Mouse (Mus musculus) limb, embryonic 15.5 days (tissue): Measurements from ENCODE around the gene Ncoa1. TPM values are rescaled to one million over a fixed set of nuclear protein-coding genes. Genes with fewer than 3 reads are reported as not detected.

ENCODE experiments used
- ATAC-seq: fragments of 200-750 bp; cut with Nextera tagmentation; 2 replicates; pipeline ENCODE4 v1.8.0; 2017; ENCODE audit warnings: low read depth, moderate TSS enrichment; ENCODE audit not compliant: insufficient number of reproducible peaks, low FRiP score, low TSS enrichment
- H3K27ac ChIP-seq: fragments of 300-500 bp; sonication (generic); 2 replicates; pipeline ENCODE4 v1.5.1; 2015; ENCODE audit warnings: moderate library complexity, mild to moderate bottlenecking, inconsistent platforms
- H3K27me3 ChIP-seq: fragments of 300-500 bp; sonication (generic); 2 replicates; pipeline ENCODE4 v1.6.1; 2015; ENCODE audit warnings: inconsistent platforms
- H3K36me3 ChIP-seq: fragments of 300-500 bp; sonication (generic); 2 replicates; pipeline ENCODE4 v1.6.1; 2015; ENCODE audit warnings: inconsistent platforms
- H3K4me1 ChIP-seq: fragments of 300-500 bp; sonication (generic); 2 replicates; pipeline ENCODE4 v1.6.1; 2015; ENCODE audit warnings: inconsistent platforms
- H3K4me2 ChIP-seq: fragments of 300-500 bp; sonication (generic); 2 replicates; pipeline ENCODE4 v1.6.1; 2015; ENCODE audit warnings: mild to moderate bottlenecking, inconsistent platforms
- H3K4me3 ChIP-seq: fragments of 300-500 bp; sonication (generic); 2 replicates; pipeline ENCODE4 v1.5.1; 2015; ENCODE audit warnings: mild to moderate bottlenecking, inconsistent platforms
- H3K9ac ChIP-seq: fragments of 300-500 bp; sonication (generic); 2 replicates; pipeline ENCODE4 v1.6.1; 2015; ENCODE audit warnings: inconsistent platforms
- H3K9me3 ChIP-seq: fragments of 300-500 bp; sonication (generic); 2 replicates; pipeline ENCODE4 v1.6.1; 2016; ENCODE audit warnings: inconsistent platforms
- WGBS: fragments of 180-500 bp; shearing (Covaris S2); methylation state at CpG from one replicate; pipeline ENCODE4 v1.1.7; 2015; 5-methylcytosine and 5-hydroxymethylcytosine counted together
- polyA plus RNA-seq: library from polyadenylated mRNA; unstranded; fragments of >200 nt; fragmentation: Nextera tagmentation; extraction: Ambion mirVana; gene quantifications from 2 replicates; pipeline ENCODE4 v1.2.1, GENCODE M21; 2015

The Ncoa1 gene
- polyA plus RNA-seq, 1 experiment from 2014 or later = 10.6 TPM

DNA sequence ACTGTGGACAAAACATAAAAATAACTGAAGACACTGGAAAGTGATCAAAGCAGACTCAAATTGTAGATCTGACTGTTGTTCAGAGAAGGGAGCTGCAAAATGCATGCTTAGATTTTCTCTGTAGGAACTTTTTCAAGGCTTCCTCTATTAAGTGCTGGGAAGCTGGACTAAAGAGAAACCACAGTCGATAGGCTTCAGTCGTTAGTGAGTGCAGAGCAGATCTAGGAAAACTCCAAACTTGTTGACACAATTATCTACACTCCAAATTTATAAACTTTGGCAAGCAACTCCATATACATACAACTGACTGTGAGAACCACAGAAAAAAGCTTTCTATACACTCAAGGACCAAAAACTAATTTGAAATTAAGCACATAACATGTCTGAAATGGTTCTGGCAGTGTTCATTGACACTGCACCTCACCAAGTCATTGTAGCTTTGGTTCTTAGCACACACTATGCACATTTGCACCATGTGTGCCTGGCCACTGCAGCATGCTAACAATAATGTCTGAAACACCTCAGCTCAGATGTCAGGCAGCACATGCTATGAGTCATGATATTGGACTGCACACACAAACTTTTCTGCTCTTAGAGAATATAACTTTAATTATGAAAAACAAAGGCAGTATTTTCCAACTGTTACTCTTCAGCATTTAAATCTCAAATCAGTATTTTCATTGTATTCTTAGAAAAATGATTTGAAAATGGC is 121.8 kb downstream of the Ncoa1 start:
- Histone ChIP-seq H3K9me3 (no peaks in the 10 kb centered on the region), H3K9ac (no peak overlapping the region), H3K4me3 (no peak overlapping the region), H3K4me1 (no peaks in the 10 kb centered on the region), H3K36me3 (no peaks in the 10 kb centered on the region), H3K27me3 (no peaks in the 10 kb centered on the region), H3K27ac (no peak overlapping the region), H3K4me2 (no peak overlapping the region)
- 49% methylated on average over 2 of the region's 2 CpGs for WGBS
- no peak for ATAC-seq

DNA sequence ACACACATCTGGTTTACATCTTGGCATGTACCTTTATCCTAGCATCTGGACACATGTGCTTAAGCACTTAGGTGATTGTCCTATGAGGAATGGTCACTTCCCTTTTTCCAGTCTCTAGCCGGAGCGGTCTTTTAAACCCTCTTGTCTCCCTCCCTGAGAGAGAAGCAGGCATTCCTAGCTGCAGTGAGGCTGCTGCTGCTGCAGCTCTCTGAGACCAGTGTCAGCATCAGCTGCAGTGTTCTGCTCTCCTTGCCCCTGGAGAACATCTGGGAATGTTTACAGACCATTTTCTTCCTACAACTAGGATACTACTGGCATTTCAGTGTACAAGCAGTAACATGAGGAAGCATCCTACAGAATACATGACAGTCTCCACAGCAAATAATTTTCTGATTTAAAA is 133.8 kb downstream of the Ncoa1 start:
- Histone ChIP-seq H3K27me3 (no peaks in the 10 kb centered on the region), H3K36me3 (0 out of 2 replicates have a peak, but pooled peaks cover 4% of the 10 kb centered on the region), H3K9me3 (no peaks in the 10 kb centered on the region), H3K9ac (no peak overlapping the region), H3K4me1 (0 out of 2 replicates have a peak, but pooled peaks cover 3% of the 10 kb centered on the region), H3K27ac (no peak overlapping the region), H3K4me3 (no peak overlapping the region), H3K4me2 (no peak overlapping the region)
- WGBS = 43% methylated on average over 2 of the region's 2 CpGs
- ATAC-seq = no peak

DNA sequence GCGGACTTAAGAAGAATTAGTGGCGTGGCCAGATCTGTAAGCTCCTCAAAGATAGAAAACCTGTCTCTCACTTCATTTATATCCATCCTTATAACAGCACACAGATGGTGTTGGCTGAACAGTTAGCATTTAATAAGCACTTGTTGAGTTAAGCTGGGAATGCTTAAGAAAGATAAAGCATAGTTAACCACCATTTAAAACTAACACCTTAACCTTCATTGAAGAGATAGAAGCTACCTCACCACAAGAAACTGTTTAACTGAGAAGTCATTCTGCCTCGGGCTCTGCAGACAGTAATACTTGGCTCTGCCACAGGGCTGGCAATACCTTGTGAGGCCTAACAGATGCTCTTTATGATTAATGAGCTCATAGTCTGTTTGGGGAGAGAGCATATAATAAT is 134.9 kb downstream of the Ncoa1 start:
- Histone ChIP-seq H3K36me3 (0 out of 2 replicates have a peak, but pooled peaks cover 5% of the 10 kb centered on the region), H3K4me3 (no peak overlapping the region), H3K4me1 (0 out of 2 replicates have a peak, but pooled peaks cover 3% of the 10 kb centered on the region), H3K9ac (no peak overlapping the region), H3K27ac (no peak overlapping the region), H3K9me3 (no peaks in the 10 kb centered on the region), H3K27me3 (no peaks in the 10 kb centered on the region), H3K4me2 (no peak overlapping the region)
- ATAC-seq = no peak
- 44% methylated on average over 3 of the region's 3 CpGs for WGBS

GRCm38 (mm10) chr12:4340325-4340924 is 136.6 kb downstream of the Ncoa1 start:
- no peak overlapping the region for H3K27ac ChIP-seq
- 0 out of 2 replicates have a peak, but pooled peaks cover 3% of the 10 kb centered on the region for H3K4me1 ChIP-seq
- no peak overlapping the region for H3K4me2 ChIP-seq
- 0 out of 2 replicates have a peak, but pooled peaks cover 5% of the 10 kb centered on the region for H3K36me3 ChIP-seq
- 53% methylated on average over 3 of the region's 3 CpGs for WGBS
- H3K4me3 ChIP-seq = no peak overlapping the region
- ATAC-seq = no peak
- H3K27me3 ChIP-seq = no peaks in the 10 kb centered on the region
- H3K9me3 ChIP-seq = no peaks in the 10 kb centered on the region
- H3K9ac ChIP-seq = no peak overlapping the region

DNA sequence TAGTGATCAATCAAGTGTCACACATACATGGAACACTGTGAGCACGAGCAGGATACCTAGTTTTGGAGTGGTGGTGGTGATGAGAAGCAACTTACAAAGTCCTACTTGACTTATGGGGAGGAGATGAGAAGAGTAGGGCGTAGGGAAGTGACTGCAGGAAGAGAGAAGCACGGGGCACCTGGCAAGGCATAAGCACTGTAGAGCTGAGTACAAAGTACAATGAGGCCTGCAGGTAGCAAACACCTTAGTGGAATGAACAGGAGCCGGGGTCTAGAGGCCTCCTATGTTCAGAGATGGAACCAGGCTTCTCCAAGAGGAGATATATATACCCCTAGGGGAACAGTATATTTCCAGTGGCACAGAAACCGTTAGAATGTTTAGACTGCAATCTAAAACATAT is 153.4 kb downstream of the Ncoa1 start:
- Histone ChIP-seq H3K36me3 (peaks cover 13% of the 10 kb centered on the region; the same call in 1 of the 2 replicates), H3K9me3 (no peaks in the 10 kb centered on the region), H3K27ac (no peak overlapping the region), H3K4me1 (no peaks in the 10 kb centered on the region), H3K4me3 (no peak overlapping the region), H3K4me2 (no peak overlapping the region), H3K27me3 (no peaks in the 10 kb centered on the region), H3K9ac (no peak overlapping the region)
- ATAC-seq = no peak
- WGBS = 54% methylated on average over 5 of the region's 5 CpGs

DNA sequence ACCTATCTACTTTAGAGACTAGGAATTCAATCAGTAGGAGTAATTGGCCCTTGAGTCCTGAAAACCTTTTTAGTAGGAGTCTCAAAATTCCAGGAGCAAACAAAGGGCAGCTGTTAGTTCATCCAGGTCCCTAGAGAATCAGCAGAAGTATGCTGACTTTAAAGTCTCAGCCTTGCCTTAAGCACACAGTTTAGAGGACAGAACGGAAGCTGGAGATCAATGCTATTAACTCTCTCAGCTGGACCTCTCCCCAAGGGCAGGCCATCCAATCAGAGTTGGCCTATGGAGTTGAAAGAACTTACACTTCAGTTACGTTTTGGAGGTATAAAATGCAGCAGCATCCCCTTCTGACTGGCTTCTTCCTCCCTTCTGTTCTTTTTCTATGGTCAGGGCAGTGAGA is 154.8 kb downstream of the Ncoa1 start:
- no peak overlapping the region for H3K4me3 ChIP-seq
- ATAC-seq = no peak
- peaks cover 18% of the 10 kb centered on the region; the same call in 1 of the 2 replicates for H3K36me3 ChIP-seq
- 43% methylated on average over 2 of the region's 2 CpGs for WGBS
- no peak overlapping the region for H3K9ac ChIP-seq
- H3K4me2 ChIP-seq = no peak overlapping the region
- no peaks in the 10 kb centered on the region for H3K4me1 ChIP-seq
- no peaks in the 10 kb centered on the region for H3K9me3 ChIP-seq
- no peak overlapping the region for H3K27ac ChIP-seq
- H3K27me3 ChIP-seq = no peaks in the 10 kb centered on the region

- H3K9ac ChIP-seq = no peak overlapping the region
- ATAC-seq = no peak
- H3K27ac ChIP-seq = no peak overlapping the region
- H3K4me1 ChIP-seq = no peaks in the 10 kb centered on the region
- H3K4me3 ChIP-seq = no peak overlapping the region
- H3K4me2 ChIP-seq = no peak overlapping the region
- H3K27me3 ChIP-seq = no peaks in the 10 kb centered on the region
- peaks cover 29% of the 10 kb centered on the region for H3K36me3 ChIP-seq
- H3K9me3 ChIP-seq = no peaks in the 10 kb centered on the region
These were observed 163.2 kb downstream of the Ncoa1 start for GRCm38 (mm10) chr12:4313824-4314223.

DNA sequence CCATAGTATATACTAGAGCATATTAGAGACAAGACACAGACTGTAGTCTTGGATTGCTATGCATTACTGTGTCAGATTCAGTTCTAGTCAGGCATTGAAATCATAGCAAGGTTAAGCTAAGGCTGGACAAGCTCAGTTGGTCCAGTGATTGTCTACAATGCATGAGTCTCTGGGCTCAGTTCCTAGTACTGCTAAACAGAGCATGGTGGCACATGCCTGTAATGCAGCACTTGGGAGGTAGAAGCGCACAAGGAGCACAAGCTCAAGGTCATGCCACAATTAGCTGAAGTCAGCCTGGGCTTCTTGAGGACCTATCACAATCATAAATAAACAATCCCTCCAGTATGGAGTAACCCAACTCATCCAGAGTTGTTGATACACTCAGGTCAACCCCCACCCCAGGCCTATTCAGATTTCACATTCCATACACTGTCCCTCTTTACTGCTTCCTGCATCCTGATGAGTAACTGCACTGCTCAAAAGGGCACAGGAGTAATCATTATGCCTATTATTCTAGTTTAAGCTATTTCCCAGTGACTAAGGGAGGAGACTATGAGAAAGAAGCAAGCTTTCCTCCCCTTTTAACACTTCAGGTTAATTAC is 170.2 kb downstream of the Ncoa1 start:
- Histone ChIP-seq H3K9ac (no peak overlapping the region), H3K4me1 (no peaks in the 10 kb centered on the region), H3K27me3 (no peaks in the 10 kb centered on the region), H3K36me3 (peaks cover 11% of the 10 kb centered on the region), H3K27ac (no peak overlapping the region), H3K4me3 (no peak overlapping the region), H3K9me3 (no peaks in the 10 kb centered on the region), H3K4me2 (no peak overlapping the region)
- no peak for ATAC-seq
- WGBS = 78% methylated on average over 1 of the region's 1 CpGs

- 87% methylated on average over 3 of the region's 3 CpGs for WGBS
- no peak for ATAC-seq
- no peak overlapping the region for H3K9ac ChIP-seq
These were observed 177.7 kb downstream of the Ncoa1 start for GRCm38 (mm10) chr12:4299300-4299699.

DNA sequence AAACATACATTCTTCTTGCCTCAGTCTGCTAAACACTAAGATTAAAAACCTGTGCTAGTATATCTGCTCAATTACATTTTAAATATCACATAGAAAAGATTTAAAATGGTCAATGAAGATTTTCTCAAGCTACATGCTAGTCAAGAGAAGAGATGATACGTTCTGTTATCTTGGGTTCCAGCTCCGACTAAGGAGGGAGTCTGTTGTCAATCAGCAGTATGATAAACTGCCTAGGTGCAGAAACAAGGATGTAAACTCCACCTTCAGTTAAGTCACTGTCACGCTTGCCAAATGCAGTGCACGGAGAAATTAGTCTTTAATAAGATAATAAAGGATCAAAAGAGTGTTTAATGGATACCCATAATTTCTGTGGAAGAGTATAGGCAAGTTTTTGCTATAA is 178.4 kb downstream of the Ncoa1 start:
- H3K4me2 ChIP-seq = no peak overlapping the region
- H3K9ac ChIP-seq = no peak overlapping the region
- H3K27ac ChIP-seq = no peak overlapping the region
- H3K4me1 ChIP-seq = no peaks in the 10 kb centered on the region
- no peaks in the 10 kb centered on the region for H3K27me3 ChIP-seq
- peaks cover 20% of the 10 kb centered on the region; the same call in 1 of the 2 replicates for H3K36me3 ChIP-seq
- ATAC-seq = no peak
- H3K4me3 ChIP-seq = no peak overlapping the region
- H3K9me3 ChIP-seq = no peaks in the 10 kb centered on the region
- 64% methylated on average over 4 of the region's 4 CpGs for WGBS

More at GRCm38 (mm10) chr12:4299300-4299699, 177.7 kb downstream of the Ncoa1 start:
- H3K36me3 ChIP-seq = peaks cover 14% of the 10 kb centered on the region; the same call in 1 of the 2 replicates
- no peak overlapping the region for H3K4me3 ChIP-seq
- H3K9me3 ChIP-seq = no peaks in the 10 kb centered on the region
- no peak overlapping the region for H3K4me2 ChIP-seq
- H3K4me1 ChIP-seq = no peaks in the 10 kb centered on the region
- no peaks in the 10 kb centered on the region for H3K27me3 ChIP-seq
- no peak overlapping the region for H3K27ac ChIP-seq

GRCm38 (mm10) chr12:4295881-4296280 is 181.1 kb downstream of the Ncoa1 start:
- ATAC-seq = no peak
- no peaks in the 10 kb centered on the region for H3K27me3 ChIP-seq
- no peaks in the 10 kb centered on the region for H3K9me3 ChIP-seq
- H3K9ac ChIP-seq = no peak overlapping the region
- H3K4me1 ChIP-seq = no peaks in the 10 kb centered on the region
- H3K4me3 ChIP-seq = no peak overlapping the region
- peaks cover 20% of the 10 kb centered on the region; the same call in 1 of the 2 replicates for H3K36me3 ChIP-seq
- H3K4me2 ChIP-seq = no peak overlapping the region
- 78% methylated on average over 4 of the region's 4 CpGs for WGBS
- H3K27ac ChIP-seq = no peak overlapping the region

DNA sequence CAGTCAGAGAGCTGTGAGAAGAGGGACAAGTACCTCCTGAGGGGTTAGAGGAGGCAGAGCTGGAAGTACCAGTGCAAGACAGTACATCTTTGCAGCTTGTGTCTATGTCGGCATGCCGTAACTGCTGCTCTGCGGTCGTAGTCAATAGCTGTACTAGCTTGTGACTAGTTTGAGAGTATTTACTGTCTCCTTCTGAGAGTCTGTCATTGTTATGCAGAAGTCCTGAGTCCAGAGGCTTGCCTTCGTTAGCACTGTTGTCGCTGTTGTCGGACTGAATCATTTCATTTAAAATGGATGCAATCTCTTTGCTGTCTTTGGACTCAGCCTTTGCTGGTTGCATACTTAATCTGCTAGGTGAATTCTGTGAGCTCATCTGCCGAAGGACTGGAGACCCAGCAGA is 181.7 kb downstream of the Ncoa1 start:
- ATAC-seq = no peak
- Histone ChIP-seq H3K9ac (no peak overlapping the region), H3K36me3 (peaks cover 23% of the 10 kb centered on the region; the same call in 1 of the 2 replicates), H3K4me1 (no peaks in the 10 kb centered on the region), H3K27ac (no peak overlapping the region), H3K27me3 (no peaks in the 10 kb centered on the region), H3K4me3 (no peak overlapping the region), H3K9me3 (no peaks in the 10 kb centered on the region), H3K4me2 (no peak overlapping the region)
- 90% methylated on average over 8 of the region's 8 CpGs for WGBS
